Mouse (Mus musculus): ENCODE results near the gene Tbx10.
"Not testable (repeated sequence)": the region's sequence is repeated elsewhere in the genome, so short reads cannot be mapped to it uniquely, and the experiment has no call there.

- peak; percentile 36; the same call in 1 of the 2 replicates for TF ChIP-seq CTCF (IDR thresholded peaks at IDR 0.05)
- TF ChIP-seq EP300 (IDR thresholded peaks at IDR 0.05) = not testable (repeated sequence)
Measured at GRCm38 (mm10) chr19:4049069-4049468, 56.5 kb downstream of the Tbx10 start.
